Mouse (Mus musculus) T-helper 2 cell (primary cell): Measurements from ENCODE around the gene C2cd4a.

Experiments used
- in situ Hi-C: fragments of 300-600 bp; cut with MboI, MseI; formaldehyde crosslinking; loops from one replicate; pipeline ENCODE4 v1.15.1; 2025; ENCODE audit warnings: high pct_unique_total_duplicates

The C2cd4a gene

GRCm38 (mm10) chr9:67837311-67837710 lies 5.2 kb upstream of the C2cd4a start:
- in situ Hi-C loops, result loop anchor here (25.0 kb wide), 1 partner anchor 1450 kb away; no protein-coding TSS in a partner anchor

GRCm38 (mm10) chr9:67834535-67834934 lies 2.4 kb upstream of the C2cd4a start:
- in situ Hi-C loops, result loop anchor here (25.0 kb wide), 1 partner anchor 1453 kb away; no protein-coding TSS in a partner anchor

- in situ Hi-C loops, result loop anchor here (25.0 kb wide), 1 partner anchor 1456 kb away; no protein-coding TSS in a partner anchor
These were observed 628 bp downstream of the C2cd4a start for GRCm38 (mm10) chr9:67831359-67832045.

GRCm38 (mm10) chr9:67830411-67831358 lies 1.4 kb downstream of the C2cd4a start:
- in situ Hi-C loops, result loop anchor here (25.0 kb wide), 1 partner anchor 1457 kb away; no protein-coding TSS in a partner anchor

- in situ Hi-C loops, result loop anchor here (5.0 to 25.0 kb wide), 2 partner anchors 144 to 1459 kb away; no protein-coding TSS in a partner anchor
These were observed 3.9 kb downstream of the C2cd4a start for GRCm38 (mm10) chr9:67828182-67828581.

GRCm38 (mm10) chr9:67825527-67825926 lies 6.6 kb downstream of the C2cd4a start:
- in situ Hi-C loops, result loop anchor here (5.0 to 25.0 kb wide), 2 partner anchors 147 to 1462 kb away; no protein-coding TSS in a partner anchor

- in situ Hi-C loops, result no loop called here
These were observed 9.0 kb downstream of the C2cd4a start for GRCm38 (mm10) chr9:67823131-67823530.

GRCm38 (mm10) chr9:67818668-67818950 lies 13.5 kb downstream of the C2cd4a start:
- in situ Hi-C loops, result loop anchor here (5.0 kb wide), 1 partner anchor 89 kb away; no protein-coding TSS in a partner anchor

GRCm38 (mm10) chr9:67817898-67818667 lies 14.0 kb downstream of the C2cd4a start:
- in situ Hi-C loops, result loop anchor here (5.0 kb wide), 1 partner anchor 89 kb away; no protein-coding TSS in a partner anchor

GRCm38 (mm10) chr9:67816172-67816928 lies 15.8 kb downstream of the C2cd4a start:
- in situ Hi-C loops, result loop anchor here (5.0 kb wide), 1 partner anchor 91 kb away; no protein-coding TSS in a partner anchor

GRCm38 (mm10) chr9:67813665-67814337 lies 18.3 kb downstream of the C2cd4a start:
- in situ Hi-C loops, result no loop called here

- in situ Hi-C loops, result no loop called here
These were observed 19.0 kb downstream of the C2cd4a start for GRCm38 (mm10) chr9:67813171-67813570.

- in situ Hi-C loops, result no loop called here
These were observed 21.0 kb downstream of the C2cd4a start for GRCm38 (mm10) chr9:67811116-67811515.

GRCm38 (mm10) chr9:67810527-67810926 lies 21.6 kb downstream of the C2cd4a start:
- in situ Hi-C loops, result no loop called here

- in situ Hi-C loops, result no loop called here
These were observed 25.1 kb downstream of the C2cd4a start for GRCm38 (mm10) chr9:67807000-67807399.

GRCm38 (mm10) chr9:67802241-67802640 lies 29.9 kb downstream of the C2cd4a start:
- in situ Hi-C loops, result no loop called here

GRCm38 (mm10) chr9:67799078-67799819 lies 32.9 kb downstream of the C2cd4a start:
- in situ Hi-C loops, result no loop called here

- in situ Hi-C loops, result no loop called here
These were observed 36.9 kb downstream of the C2cd4a start for GRCm38 (mm10) chr9:67795205-67795675.

- in situ Hi-C loops, result no loop called here
These were observed 37.5 kb downstream of the C2cd4a start for GRCm38 (mm10) chr9:67794668-67795067.
